Mouse (Mus musculus) layer of hippocampus, postnatal 14 days (tissue): ENCODE measurements around the gene Fgfr2. TPM values are rescaled to one million over a fixed set of nuclear protein-coding genes. Genes with fewer than 3 reads are reported as not detected.

Experiments
- DNase-seq, 2 experiments: peaks; one replicate each; pipeline ENCODE4 v3.0.0; 2021 to 2022; ENCODE audit warnings: low spot score in 2 of 2, mixed read lengths in 1 of 2
- total RNA-seq, 2 experiments: library from RNA; stranded (reverse); gene quantifications; 2 replicates each; pipeline ENCODE4 v1.2.3; 2021

Gene Fgfr2
- total RNA-seq, 2 experiments from 2014 or later, result 38.3 to 40.2 TPM

GRCm38 (mm10) chr7:132702492-132703070 is 420.6 kb downstream of the Fgfr2 start:
- DNase-seq, result no peak

GRCm38 (mm10) chr7:132702024-132702423 is 421.1 kb downstream of the Fgfr2 start:
- no peak for DNase-seq

- no peak for DNase-seq
These were observed 421.7 kb downstream of the Fgfr2 start for GRCm38 (mm10) chr7:132701412-132701811.

- no peak for DNase-seq
These were observed 423.0 kb downstream of the Fgfr2 start for GRCm38 (mm10) chr7:132700107-132700506.

- no peak for DNase-seq
These were observed 423.5 kb downstream of the Fgfr2 start for GRCm38 (mm10) chr7:132699639-132700038.

- no peak for DNase-seq
These were observed 424.0 kb downstream of the Fgfr2 start for GRCm38 (mm10) chr7:132699165-132699564.

GRCm38 (mm10) chr7:132698737-132699136 is 424.4 kb downstream of the Fgfr2 start:
- no peak for DNase-seq

- no peak for DNase-seq
These were observed 425.8 kb downstream of the Fgfr2 start for GRCm38 (mm10) chr7:132697258-132697796.

GRCm38 (mm10) chr7:132693561-132693960 is 429.6 kb downstream of the Fgfr2 start:
- DNase-seq, result no peak

- peak; percentile 63 to 71 for DNase-seq
These were observed 430.4 kb downstream of the Fgfr2 start for GRCm38 (mm10) chr7:132692719-132693118.

GRCm38 (mm10) chr7:132690716-132691472 is 432.3 kb downstream of the Fgfr2 start:
- no peak for DNase-seq

GRCm38 (mm10) chr7:132689722-132690121 is 433.4 kb downstream of the Fgfr2 start:
- no peak for DNase-seq

GRCm38 (mm10) chr7:132688721-132689120 is 434.4 kb downstream of the Fgfr2 start:
- peak in 1 of 2 experiments; percentile 54 for DNase-seq

GRCm38 (mm10) chr7:132687897-132688296 is 435.3 kb downstream of the Fgfr2 start:
- DNase-seq, result no peak

GRCm38 (mm10) chr7:132686515-132686914 is 436.6 kb downstream of the Fgfr2 start:
- DNase-seq, result no peak

GRCm38 (mm10) chr7:132683923-132684322 is 439.2 kb downstream of the Fgfr2 start:
- DNase-seq, result no peak

- no peak for DNase-seq
These were observed 440.2 kb downstream of the Fgfr2 start for GRCm38 (mm10) chr7:132682901-132683300.

GRCm38 (mm10) chr7:132682336-132682735 is 440.8 kb downstream of the Fgfr2 start:
- DNase-seq, result no peak

- DNase-seq, result no peak
These were observed 441.3 kb downstream of the Fgfr2 start for GRCm38 (mm10) chr7:132681831-132682230.

- no peak for DNase-seq
These were observed 441.9 kb downstream of the Fgfr2 start for GRCm38 (mm10) chr7:132681296-132681695.

GRCm38 (mm10) chr7:132679549-132679948 is 443.6 kb downstream of the Fgfr2 start:
- DNase-seq, result no peak

- peak; percentile 48 to 76 for DNase-seq
These were observed 444.0 kb downstream of the Fgfr2 start for GRCm38 (mm10) chr7:132679117-132679516.
